Mouse (Mus musculus) ES-Bruce4 (cell line): ENCODE results near the gene Rsph1.

Source experiments
- CTCF ChIP-seq: IDR thresholded peaks from one replicate; pipeline ENCODE4 v1.8.1; 2011; ENCODE audit warnings: low read depth, low read length
- EP300 ChIP-seq: IDR thresholded peaks from 2 replicates; pipeline ENCODE4 v1.6.1; 2011; ENCODE audit warnings: low read depth, low read length; ENCODE audit not compliant: insufficient read depth
- POLR2A ChIP-seq: IDR thresholded peaks from one replicate; pipeline ENCODE4 v1.8.1; 2011; ENCODE audit warnings: low read length; ENCODE audit not compliant: insufficient read depth

- TF ChIP-seq POLR2A (no peak), CTCF (no peak), EP300 (no peak)
Observed at GRCm38 (mm10) chr17:31295892-31296781, 19.0 kb upstream of the Rsph1 start.
